Mouse (Mus musculus): ENCODE data around the gene Gm10647.
"Not testable (repeated sequence)": the region's sequence is repeated elsewhere in the genome, so short reads cannot be mapped to it uniquely, and the experiment has no call there.

Gm10647 gene

GRCm38 (mm10) chr9:66796739-66797138 is at the start of gene Gm10647:
TSS of gene Gm10647 (plus strand) at chr9:66797039.
- no peak for DNase-seq

- DNase-seq, result no peak
These were observed 48.4 kb upstream of the Gm10647 start for GRCm38 (mm10) chr9:66748390-66748789.

- DNase-seq, result no peak
These were observed 44.0 kb upstream of the Gm10647 start for GRCm38 (mm10) chr9:66752849-66753248.

- DNase-seq, result no peak
These were observed 35.8 kb upstream of the Gm10647 start for GRCm38 (mm10) chr9:66760991-66761390.

- DNase-seq, result no peak
These were observed 28.1 kb upstream of the Gm10647 start for GRCm38 (mm10) chr9:66768721-66769120.

GRCm38 (mm10) chr9:66769275-66769674 is 27.6 kb upstream of the Gm10647 start:
- DNase-seq, result no peak

- DNase-seq, result no peak
These were observed 26.1 kb upstream of the Gm10647 start for GRCm38 (mm10) chr9:66770701-66771100.

GRCm38 (mm10) chr9:66784552-66784951 is 12.3 kb upstream of the Gm10647 start:
- DNase-seq, result peak; percentile 35

GRCm38 (mm10) chr9:66787821-66788220 is 9.0 kb upstream of the Gm10647 start:
- DNase-seq, result peak; percentile 9

GRCm38 (mm10) chr9:66794629-66795463 is 2.0 kb upstream of the Gm10647 start:
- DNase-seq, result no peak

GRCm38 (mm10) chr9:66795464-66796324 is 1.1 kb upstream of the Gm10647 start, which contains the start of gene Aph1b:
TSS of gene Aph1b (minus strand) at chr9:66795490.
- peak; percentile 90 for DNase-seq

- no peak for DNase-seq
These were observed 5.1 kb downstream of the Gm10647 start for GRCm38 (mm10) chr9:66801947-66802346.

- DNase-seq, result not testable (repeated sequence)
These were observed 9.1 kb downstream of the Gm10647 start for GRCm38 (mm10) chr9:66805951-66806350.

GRCm38 (mm10) chr9:66813392-66813791 is 16.6 kb downstream of the Gm10647 start:
- no peak for DNase-seq

- no peak for DNase-seq
These were observed 24.2 kb downstream of the Gm10647 start for GRCm38 (mm10) chr9:66820996-66821395.

- peak; percentile 17 for DNase-seq
These were observed 25.4 kb downstream of the Gm10647 start for GRCm38 (mm10) chr9:66822255-66822654.

GRCm38 (mm10) chr9:66825990-66826389 is 29.2 kb downstream of the Gm10647 start:
- DNase-seq, result no peak

GRCm38 (mm10) chr9:66832366-66832908 is 35.6 kb downstream of the Gm10647 start:
- DNase-seq, result no peak

GRCm38 (mm10) chr9:66833851-66834250 is 37.0 kb downstream of the Gm10647 start:
- DNase-seq, result no peak

- DNase-seq, result peak; percentile 99
These were observed 37.7 kb downstream of the Gm10647 start, which contains the start of gene Aph1c for GRCm38 (mm10) chr9:66834318-66835096. TSS of gene Aph1c (minus strand) at chr9:66834726.

- DNase-seq, result no peak
These were observed 38.2 kb downstream of the Gm10647 start for GRCm38 (mm10) chr9:66835097-66835480.

- DNase-seq, result no peak
These were observed 50.0 kb downstream of the Gm10647 start for GRCm38 (mm10) chr9:66846822-66847221.

All from thymus, postnatal 25 days (tissue).